Mouse (Mus musculus) erythroblast, embryonic 14.5 days (primary cell): ENCODE results near the gene Hcfc2.

Source experiments
- GATA1 ChIP-seq: IDR thresholded peaks from 2 replicates; pipeline ENCODE4 v1.6.1; 2012; ENCODE audit warnings: low read length, inconsistent platforms, mixed read lengths
- TAL1 ChIP-seq: IDR thresholded peaks from 3 replicates; pipeline ENCODE4 v1.6.1; 2012; ENCODE audit warnings: low read length, inconsistent platforms, mixed read lengths

GRCm38 (mm10) chr10:82680769-82681168 lies 15.2 kb upstream of the Hcfc2 start:
- TF ChIP-seq GATA1 (no peak), TAL1 (no peak)
